Mouse (Mus musculus) stomach, embryonic 14.5 days (tissue): Measurements from ENCODE around the gene AI837181. TPM values are rescaled to one million over a fixed set of nuclear protein-coding genes. Genes with fewer than 3 reads are reported as not detected.

ENCODE experiments used
- ATAC-seq: fragments of 200-750 bp; cut with Nextera tagmentation; 2 replicates; pipeline ENCODE4 v1.8.0; 2017; ENCODE audit warnings: low read depth, moderate TSS enrichment; ENCODE audit not compliant: insufficient number of reproducible peaks, insufficient read depth, low FRiP score
- H3K27ac ChIP-seq: fragments of 300-500 bp; sonication (generic); 2 replicates; pipeline ENCODE4 v1.5.1; 2014; ENCODE audit warnings: mild to moderate bottlenecking, low read length, moderate library complexity, mixed read lengths
- H3K27me3 ChIP-seq: fragments of 300-500 bp; sonication (generic); 2 replicates; pipeline ENCODE4 v1.6.1; 2014; ENCODE audit warnings: low read length, control low read depth, mixed read lengths; ENCODE audit not compliant: control insufficient read depth, insufficient read depth
- H3K36me3 ChIP-seq: fragments of 300-500 bp; sonication (generic); 2 replicates; pipeline ENCODE4 v1.6.1; 2014; ENCODE audit warnings: mild to moderate bottlenecking, control low read depth, low read length, moderate library complexity, mixed read lengths; ENCODE audit not compliant: control insufficient read depth, insufficient read depth
- H3K4me1 ChIP-seq: fragments of 300-500 bp; sonication (generic); 2 replicates; pipeline ENCODE4 v1.6.1; 2014; ENCODE audit warnings: low read length, control low read depth, mixed read lengths; ENCODE audit not compliant: control insufficient read depth, insufficient read depth
- H3K4me2 ChIP-seq: fragments of 300-500 bp; sonication (generic); replicated peaks from 2 replicates; pipeline ENCODE4 v1.6.1; 2014; ENCODE audit warnings: low read depth, low read length, control low read depth
- H3K4me3 ChIP-seq: fragments of 300-500 bp; sonication (generic); 2 replicates; pipeline ENCODE4 v1.5.1; 2014; ENCODE audit warnings: low read depth, low read length, control low read depth
- H3K9ac ChIP-seq: fragments of 300-500 bp; sonication (generic); replicated peaks from 2 replicates; pipeline ENCODE4 v1.6.1; 2014; ENCODE audit warnings: low read depth, mild to moderate bottlenecking, control low read depth, low read length, moderate library complexity, mixed read lengths
- H3K9me3 ChIP-seq: fragments of 300-500 bp; sonication (generic); 2 replicates; pipeline ENCODE4 v1.6.1; 2016; ENCODE audit warnings: low read depth, low read length, control low read depth; ENCODE audit not compliant: control insufficient read depth
- WGBS: fragments of 180-500 bp; shearing (Covaris S2); extraction: QIAGEN DNeasy Blood & Tissue Kit; methylation state at CpG from one replicate; pipeline ENCODE4 v1.1.7; 2014; 5-methylcytosine and 5-hydroxymethylcytosine counted together
- polyA plus RNA-seq: library from polyadenylated mRNA; unstranded; fragments of >200 nt; fragmentation: Nextera tagmentation; extraction: Ambion mirVana; gene quantifications from 2 replicates; pipeline ENCODE4 v1.2.1, GENCODE M21; 2014

The AI837181 gene
- polyA plus RNA-seq, 1 experiment from 2014 or later: 35.8 TPM

DNA sequence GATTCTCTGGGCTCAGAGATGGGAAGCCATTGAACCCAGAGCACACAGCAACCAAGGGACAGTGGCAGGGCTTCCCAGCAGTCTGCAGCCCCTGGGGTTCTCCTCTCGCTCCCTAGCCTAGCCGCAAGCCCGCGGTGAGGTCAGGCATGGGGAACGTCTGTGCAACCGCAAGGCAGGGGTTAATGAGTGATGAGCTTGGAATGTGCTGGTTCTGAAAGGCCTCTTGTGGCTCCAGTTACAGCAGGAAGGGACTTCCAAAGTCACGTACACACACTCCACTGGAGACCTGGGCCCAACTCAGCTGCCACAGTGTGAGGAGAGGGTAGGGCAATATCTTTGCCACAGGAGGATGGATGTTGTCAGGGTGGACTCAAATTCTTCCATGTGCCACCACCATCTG lies 20.0 kb downstream of the AI837181 start:
- no peak for ATAC-seq
- Histone ChIP-seq H3K9ac (no peak overlapping the region), H3K4me3 (no peak overlapping the region), H3K27ac (no peak overlapping the region), H3K9me3 (0 out of 2 replicates have a peak, but pooled peaks cover 5% of the 10 kb centered on the region), H3K4me1 (peaks cover 16% of the 10 kb centered on the region), H3K27me3 (peaks cover 14% of the 10 kb centered on the region), H3K36me3 (no peaks in the 10 kb centered on the region), H3K4me2 (no peak overlapping the region)
- 19% methylated on average over 7 of the region's 7 CpGs for WGBS

DNA sequence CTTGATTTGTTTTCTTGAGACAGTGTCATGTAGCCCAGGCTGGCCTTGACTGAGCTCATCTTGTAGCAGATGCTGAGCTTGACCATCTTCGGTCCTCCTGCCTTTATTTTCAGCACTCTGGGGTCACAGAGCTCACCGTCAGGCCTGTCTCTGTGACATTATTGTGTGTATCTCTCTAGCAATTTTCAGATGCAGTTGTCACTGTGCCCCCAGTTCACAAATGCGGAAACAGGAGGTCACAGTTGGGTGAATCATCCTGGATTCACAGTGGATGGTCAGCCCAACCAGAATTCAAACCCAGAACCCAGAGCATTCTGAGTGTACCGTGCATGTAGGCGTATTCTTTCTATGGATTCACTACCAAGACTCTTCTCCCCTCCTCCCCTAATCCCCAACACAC lies 20.8 kb downstream of the AI837181 start:
- WGBS: 89% methylated on average over 5 of the region's 5 CpGs
- no peak for ATAC-seq
- Histone ChIP-seq H3K36me3 (no peaks in the 10 kb centered on the region), H3K9ac (no peak overlapping the region), H3K27me3 (peaks cover 14% of the 10 kb centered on the region), H3K9me3 (no peaks in the 10 kb centered on the region), H3K27ac (no peak overlapping the region), H3K4me1 (peaks cover 16% of the 10 kb centered on the region), H3K4me2 (no peak overlapping the region), H3K4me3 (no peak overlapping the region)

DNA sequence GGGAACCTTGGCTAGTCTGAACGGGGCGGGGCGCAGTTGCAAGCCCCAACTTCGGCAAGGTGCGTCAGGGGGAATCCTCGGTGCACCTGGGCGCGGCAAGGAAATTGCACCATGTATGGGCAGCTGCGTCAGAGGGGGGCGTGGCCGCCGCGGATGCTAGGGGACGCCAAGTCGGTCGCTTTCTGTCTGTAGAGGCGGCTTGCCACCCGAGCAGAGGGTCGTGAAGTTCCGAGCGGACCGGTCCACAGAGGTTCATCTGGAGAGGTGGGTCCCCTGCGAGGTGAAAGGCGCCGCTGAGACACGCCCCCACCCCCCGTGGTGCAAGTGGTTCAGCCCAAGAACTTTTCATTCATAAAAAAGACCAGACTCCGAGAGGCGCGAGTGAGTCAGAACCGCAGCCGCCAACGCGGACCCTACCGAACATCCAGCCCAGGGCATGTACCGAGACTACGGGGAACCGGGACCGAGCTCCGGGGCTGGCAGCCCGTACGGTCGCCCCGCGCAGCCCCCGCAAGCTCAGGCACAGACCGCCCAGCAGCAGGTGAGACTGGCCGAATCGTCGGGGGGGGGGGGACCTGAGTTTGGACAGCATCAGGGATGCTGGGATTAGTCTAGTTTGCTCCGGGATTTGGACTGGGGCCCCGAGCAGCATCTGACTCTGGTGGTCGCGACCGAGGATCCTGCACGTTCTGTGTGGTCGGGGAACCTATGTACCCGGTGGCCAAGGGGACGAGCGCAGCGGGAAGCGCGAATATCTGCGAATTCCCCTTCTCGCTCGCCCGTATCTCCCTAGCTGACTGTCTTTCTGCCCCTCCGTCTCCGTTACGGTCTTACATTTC lies 22.8 kb downstream of the AI837181 start, which contains the start of gene Fosl1:
Gene Fosl1, plus strand, starts transcription at position 33 of the 839 bp plus-strand sequence.
- H3K4me1 ChIP-seq: peaks cover 16% of the 10 kb centered on the region
- no peaks in the 10 kb centered on the region for H3K36me3 ChIP-seq
- H3K9ac ChIP-seq: no peak within 1 kb of the TSS
- WGBS: under 1% methylated on average over 70 of the region's 70 CpGs
- peak; percentile 57; the same call in 1 of the 2 replicates for ATAC-seq
- H3K9me3 ChIP-seq: no peaks in the 10 kb centered on the region
- H3K4me2 ChIP-seq: peak within 1 kb of the TSS; percentile 99
- peaks cover 14% of the 10 kb centered on the region for H3K27me3 ChIP-seq
- H3K4me3 ChIP-seq: peak within 1 kb of the TSS; percentile 47
- H3K27ac ChIP-seq: no peak within 1 kb of the TSS

DNA sequence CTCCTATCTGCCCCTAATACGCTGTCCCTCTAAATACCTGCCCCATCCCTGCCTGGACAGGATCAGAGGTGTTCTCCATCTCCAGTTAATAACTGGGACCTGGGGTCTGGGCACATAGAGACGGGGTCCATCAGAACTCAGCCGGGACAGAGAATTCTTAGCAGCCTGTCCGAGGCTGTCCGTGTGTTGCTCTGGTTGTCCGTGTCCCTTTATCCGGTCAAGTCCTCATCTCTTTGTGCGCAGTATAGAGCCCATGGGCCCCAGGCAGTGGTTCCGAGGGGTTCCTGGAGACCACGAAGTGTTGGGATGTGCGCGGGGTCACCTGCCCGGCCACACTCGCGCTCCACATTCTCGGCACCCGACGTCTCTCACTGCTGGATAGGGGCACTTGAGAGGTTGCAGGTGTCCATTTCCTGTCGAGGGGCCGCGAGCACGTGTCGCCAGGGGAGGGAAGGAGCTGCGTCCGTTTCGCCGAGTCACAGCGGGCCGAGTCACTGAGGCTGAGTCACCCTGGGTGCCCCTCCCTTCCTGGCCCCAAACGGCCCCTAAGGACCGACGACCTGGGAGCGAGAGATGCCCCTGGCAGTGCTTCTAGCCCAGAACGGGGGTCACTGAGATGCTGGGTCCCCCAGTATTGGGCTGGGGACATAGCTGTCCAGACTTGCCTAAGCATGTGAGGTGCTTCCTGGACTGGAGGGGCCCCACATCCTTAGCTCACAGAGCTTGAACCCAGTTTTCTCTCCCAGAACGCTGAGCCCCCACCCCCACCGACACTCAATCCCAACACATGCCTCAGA lies 23.6 kb downstream of the AI837181 start:
- Histone ChIP-seq H3K27ac (no peak overlapping the region), H3K4me2 (peak overlapping the region; percentile 99), H3K9me3 (no peaks in the 10 kb centered on the region), H3K27me3 (peaks cover 14% of the 10 kb centered on the region), H3K36me3 (no peaks in the 10 kb centered on the region), H3K4me1 (peaks cover 16% of the 10 kb centered on the region), H3K9ac (no peak overlapping the region), H3K4me3 (peak overlapping the region; percentile 47)
- 7% methylated on average over 36 of the region's 36 CpGs for WGBS
- ATAC-seq: no peak

DNA sequence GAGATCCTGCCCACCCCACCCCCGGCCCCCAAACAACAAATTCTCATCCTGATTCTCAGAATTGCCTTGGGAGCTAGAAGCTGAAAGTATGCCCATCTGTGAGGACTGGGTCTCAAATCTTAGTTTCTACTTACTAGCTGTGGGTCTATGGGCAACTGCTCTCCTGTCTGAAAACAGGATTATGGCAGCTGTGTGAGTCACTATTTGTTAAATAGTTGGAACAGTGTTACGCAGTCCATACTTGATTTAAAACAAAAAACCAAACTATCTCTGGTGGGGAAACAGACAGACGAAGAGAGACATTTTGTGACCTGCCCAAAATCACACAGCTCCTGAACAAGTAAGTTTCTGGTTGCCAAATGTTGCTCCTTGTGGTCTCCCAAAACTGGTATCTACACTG lies 24.7 kb downstream of the AI837181 start:
- ATAC-seq: no peak
- 81% methylated on average over 3 of the region's 3 CpGs for WGBS
- H3K27ac ChIP-seq: no peak overlapping the region
- no peak overlapping the region for H3K4me3 ChIP-seq
- 0 out of 2 replicates have a peak, but pooled peaks cover 6% of the 10 kb centered on the region for H3K36me3 ChIP-seq
- H3K9me3 ChIP-seq: no peaks in the 10 kb centered on the region
- no peak overlapping the region for H3K9ac ChIP-seq
- peaks cover 16% of the 10 kb centered on the region for H3K4me1 ChIP-seq
- H3K27me3 ChIP-seq: peaks cover 14% of the 10 kb centered on the region
- no peak overlapping the region for H3K4me2 ChIP-seq

DNA sequence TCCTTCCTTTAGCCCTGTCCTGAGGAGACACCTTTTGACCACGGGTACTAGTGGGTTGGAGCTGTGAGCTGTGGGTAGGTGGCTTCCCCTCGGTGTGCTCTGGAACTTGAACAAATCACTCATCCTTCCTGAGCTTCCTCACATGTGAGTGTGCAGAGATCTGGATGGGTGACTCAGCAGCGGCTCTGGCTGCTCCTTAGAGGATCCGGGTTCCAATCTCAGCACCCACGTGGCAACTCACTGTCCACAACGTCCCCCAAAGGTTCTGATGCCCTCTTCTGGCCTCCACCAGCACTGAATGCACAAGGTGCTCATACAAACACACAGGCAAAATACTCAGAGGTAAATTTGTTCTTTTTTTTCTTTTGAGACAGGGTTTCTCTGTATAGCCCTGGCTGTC lies 26.8 kb downstream of the AI837181 start:
- Histone ChIP-seq H3K9me3 (no peaks in the 10 kb centered on the region), H3K27ac (no peak overlapping the region), H3K36me3 (0 out of 2 replicates have a peak, but pooled peaks cover 6% of the 10 kb centered on the region), H3K27me3 (peaks cover 10% of the 10 kb centered on the region), H3K4me1 (peaks cover 34% of the 10 kb centered on the region), H3K4me3 (no peak overlapping the region), H3K4me2 (no peak overlapping the region), H3K9ac (no peak overlapping the region)
- 79% methylated on average over 6 of the region's 6 CpGs for WGBS
- ATAC-seq: no peak

DNA sequence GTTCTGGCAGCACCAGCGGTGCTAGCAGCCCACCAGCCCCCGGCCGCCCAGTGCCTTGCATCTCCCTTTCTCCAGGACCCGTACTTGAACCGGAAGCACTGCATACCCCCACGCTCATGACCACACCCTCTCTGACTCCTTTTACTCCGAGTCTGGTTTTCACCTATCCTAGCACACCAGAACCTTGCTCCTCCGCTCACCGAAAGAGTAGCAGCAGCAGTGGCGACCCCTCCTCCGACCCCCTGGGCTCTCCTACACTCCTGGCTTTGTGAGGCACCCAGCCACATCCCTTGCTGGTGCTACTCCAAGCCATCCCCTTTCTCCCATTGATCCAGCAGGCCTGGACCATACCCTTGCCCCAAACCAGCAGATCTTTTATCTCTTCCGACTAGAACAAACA lies 30.1 kb downstream of the AI837181 start:
- no peaks in the 10 kb centered on the region for H3K9me3 ChIP-seq
- no peaks in the 10 kb centered on the region for H3K27me3 ChIP-seq
- H3K27ac ChIP-seq: no peak overlapping the region
- peak overlapping the region; percentile 74 for H3K4me3 ChIP-seq
- 80% methylated on average over 12 of the region's 12 CpGs for WGBS
- ATAC-seq: no peak
- H3K4me2 ChIP-seq: peak overlapping the region; percentile 99
- H3K36me3 ChIP-seq: 0 out of 2 replicates have a peak, but pooled peaks cover 6% of the 10 kb centered on the region
- peaks cover 24% of the 10 kb centered on the region for H3K4me1 ChIP-seq
- no peak overlapping the region for H3K9ac ChIP-seq

DNA sequence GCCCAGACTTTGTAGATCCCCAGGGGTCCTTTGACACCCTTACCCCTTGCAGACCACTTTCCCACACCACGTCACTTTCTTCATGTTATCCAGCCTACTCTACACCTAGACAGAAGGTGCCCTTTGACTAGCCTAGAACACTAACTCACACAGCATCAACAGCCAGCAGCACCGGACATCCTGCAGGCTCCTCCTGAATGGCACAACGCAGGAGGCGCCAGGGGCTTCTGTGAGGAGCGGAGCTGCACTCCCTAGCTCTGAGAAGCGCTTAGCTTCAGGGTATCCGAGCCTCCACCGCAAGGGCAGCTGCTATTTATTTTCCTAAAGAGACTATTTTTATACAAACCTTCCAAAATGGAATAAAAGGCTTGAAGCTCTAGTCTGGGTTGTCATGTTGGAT lies 30.6 kb downstream of the AI837181 start:
- no peaks in the 10 kb centered on the region for H3K27me3 ChIP-seq
- H3K4me1 ChIP-seq: peaks cover 24% of the 10 kb centered on the region
- 50% methylated on average over 8 of the region's 8 CpGs for WGBS
- H3K27ac ChIP-seq: peak overlapping the region; percentile 58; the same call in 1 of the 2 replicates
- H3K4me3 ChIP-seq: peak overlapping the region; percentile 74
- ATAC-seq: no peak
- 0 out of 2 replicates have a peak, but pooled peaks cover 6% of the 10 kb centered on the region for H3K36me3 ChIP-seq
- H3K9ac ChIP-seq: peak overlapping the region; percentile 78; the same call in 1 of the 2 replicates
- H3K4me2 ChIP-seq: peak overlapping the region; percentile 99
- H3K9me3 ChIP-seq: no peaks in the 10 kb centered on the region
